Mouse (Mus musculus) spleen, embryonic (tissue): ENCODE data around the gene Cd2bp2.

Experiments
- CTCF ChIA-PET: fragments of 350-600 bp; sonication (Branson Sonifier 250); formaldehyde crosslinking; loops from one replicate; lab custom pipeline; 2022; lab: Charles Lee

Cd2bp2 gene

DNA sequence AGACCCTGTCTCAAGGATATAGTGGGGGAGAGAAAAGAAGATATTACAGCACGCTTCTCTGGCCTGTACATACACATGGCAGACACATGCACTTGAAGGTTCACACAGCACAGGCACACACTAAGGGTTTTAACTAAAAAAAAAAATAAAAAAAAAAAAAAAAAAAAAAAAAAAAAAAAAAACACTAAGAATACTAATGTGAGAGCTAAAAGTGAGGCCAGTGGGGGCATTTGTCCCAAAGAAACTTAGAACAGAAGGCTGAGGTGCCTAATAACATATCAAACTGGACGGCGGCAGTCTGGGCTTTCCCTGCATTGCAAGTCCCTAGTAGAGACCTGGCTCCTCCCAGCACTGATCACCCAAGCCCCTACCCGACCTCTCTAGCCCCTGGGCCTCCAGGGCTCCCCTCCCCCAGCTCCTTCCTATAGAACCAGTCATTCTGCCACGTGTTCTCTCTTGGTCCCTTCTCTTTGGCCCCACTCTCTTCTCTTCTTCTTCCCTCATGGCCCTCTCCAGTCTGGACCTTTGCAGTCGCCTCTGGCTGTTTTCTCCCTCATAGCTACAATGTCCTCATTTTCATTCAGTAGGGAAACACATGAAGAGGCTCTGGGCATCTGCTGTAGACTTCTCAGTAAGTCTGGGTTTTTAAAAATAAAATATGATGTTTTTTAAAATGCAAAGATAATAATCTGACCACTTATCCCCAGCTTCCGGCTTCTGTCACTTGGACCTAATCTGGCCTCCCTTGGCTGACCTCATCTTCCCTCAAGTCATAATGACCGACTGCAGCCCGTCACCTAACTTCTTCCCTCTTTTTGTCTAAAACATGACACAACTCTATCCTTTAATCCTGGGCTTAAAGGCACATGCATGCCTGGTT lies 50.2 kb downstream of the Cd2bp2 start:
- CTCF ChIA-PET = interaction anchor here (0.6 to 1.0 kb wide), 3 partner anchors 679 to 1075 kb away, joined by 4 to 5 read pairs (median 4); no protein-coding TSS in a partner anchor

DNA sequence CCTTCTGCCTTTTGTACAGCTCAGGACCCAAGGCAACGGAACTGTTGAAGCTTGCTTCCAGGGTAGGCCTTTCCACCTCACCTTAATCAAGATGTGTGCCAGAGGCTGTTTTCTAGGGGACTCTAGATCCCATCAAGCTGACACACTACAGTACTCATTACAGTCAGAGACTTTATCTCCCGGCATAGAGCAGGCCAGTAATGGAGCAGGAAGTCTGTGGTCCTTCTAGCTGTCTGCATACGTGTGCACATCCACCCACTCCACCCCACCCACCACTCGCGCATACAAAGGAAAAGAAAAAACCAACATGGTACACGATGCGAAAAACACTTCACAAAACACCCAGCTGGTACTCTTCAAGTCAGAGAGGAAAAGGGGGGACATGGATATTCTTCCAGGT lies 51.4 kb downstream of the Cd2bp2 start:
- CTCF ChIA-PET = no interaction called here

DNA sequence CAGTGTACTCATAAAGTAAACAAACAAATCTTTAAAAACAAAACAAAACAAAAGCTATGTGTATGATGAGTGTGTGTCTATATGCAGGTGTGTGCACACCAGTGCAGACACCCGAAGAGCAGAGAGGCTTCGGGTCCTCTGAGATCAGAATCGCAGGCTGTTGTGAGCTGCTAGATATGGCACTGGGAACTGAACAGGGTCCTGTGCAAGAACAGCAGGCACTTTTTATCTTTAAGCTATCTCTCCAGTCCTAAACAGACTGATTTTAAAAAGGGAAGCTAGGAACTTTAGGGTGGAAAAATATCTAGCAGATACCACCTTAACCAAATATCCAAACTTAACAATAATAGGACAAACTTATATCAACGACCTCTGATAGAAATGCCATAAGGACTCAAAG lies 53.2 kb downstream of the Cd2bp2 start:
- CTCF ChIA-PET = interaction anchor here (0.6 kb wide), 2 partner anchors 20 to 149 kb away, joined by 3 to 15 read pairs; no protein-coding TSS in a partner anchor

DNA sequence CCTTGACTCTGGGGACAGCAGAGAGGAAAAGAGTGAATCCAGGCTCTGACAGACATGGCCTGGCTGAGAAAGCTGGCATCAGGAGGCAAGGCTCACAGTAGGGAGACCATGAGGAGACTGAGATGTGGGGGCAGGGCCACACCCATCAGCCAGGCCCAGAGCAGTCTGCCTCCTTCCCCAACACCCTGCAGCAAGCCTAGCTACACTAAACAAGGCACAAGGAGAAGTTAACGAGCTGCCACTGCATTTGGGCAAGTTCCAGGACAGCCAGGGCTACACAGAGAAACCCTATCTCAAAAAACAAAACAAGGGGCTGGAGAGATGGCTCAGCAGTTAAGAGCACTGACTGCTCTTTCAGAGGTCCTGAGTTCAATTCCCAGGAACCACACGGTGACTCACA lies 53.6 kb downstream of the Cd2bp2 start:
- CTCF ChIA-PET = no interaction called here
